Mouse (Mus musculus) left cerebral cortex, adult 6 months (tissue): ENCODE data around the gene Prl7b1. TPM values are rescaled to one million over a fixed set of nuclear protein-coding genes. Genes with fewer than 3 reads are reported as not detected.

Experiments
- long read RNA-seq, 2 experiments: library from polyadenylated mRNA; unstranded; transcript quantifications; one replicate each; pipeline ENCODE4 v2.0.0; 2019 to 2020
- polyA plus RNA-seq: library from polyadenylated mRNA; unstranded; fragments of <200 nt; fragmentation: Nextera tagmentation; gene quantifications from 2 replicates; pipeline ENCODE4 v1.2.3, GENCODE M21; 2021

Gene Prl7b1
- not detected in 2 replicates for polyA plus RNA-seq
- long read RNA-seq, experiment 1 = 0 reads
- long read RNA-seq, experiment 2 = 0 reads

GRCm38 (mm10) chr13:27610482-27610881, at the start of gene Prl7b1:
Gene Prl7b1 (minus strand): TSS chr13:27610582.

DNA sequence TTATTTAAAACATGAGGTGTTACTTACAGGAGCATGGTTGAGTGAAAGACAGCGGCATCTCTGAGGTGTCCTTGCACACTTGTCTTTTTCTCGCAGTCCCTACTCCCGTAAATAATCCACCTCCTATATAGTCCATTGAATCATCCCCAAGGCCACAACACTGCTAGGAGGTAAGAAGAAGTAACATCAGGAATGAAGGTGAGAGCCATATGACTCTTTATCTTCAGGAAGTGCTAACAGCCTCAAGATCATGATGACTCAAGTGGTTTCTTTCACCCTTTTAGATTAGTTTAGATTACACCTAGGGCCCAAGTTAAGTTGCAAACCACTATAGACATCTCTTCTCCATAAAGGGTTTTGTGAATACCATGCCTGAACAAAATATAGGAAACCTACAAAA, 32.0 kb upstream of the Prl7b1 start, which contains the start of gene Prl7a1:
TSS of gene Prl7a1 (minus strand) at position 101 of the 400 bp plus-strand sequence.

GRCm38 (mm10) chr13:27582071-27582470, 28.3 kb downstream of the Prl7b1 start, which contains the start of gene Prl8a1:
Gene Prl8a1 (minus strand): TSS chr13:27582171.

GRCm38 (mm10) chr13:27564506-27564905, 45.9 kb downstream of the Prl7b1 start, which contains the start of gene Prl8a9:
Gene Prl8a9 (minus strand): TSS chr13:27564606.

Other genes starting within 250 kb of the Prl7b1 start
- not detected in 2 replicates for gene Prl2b1, start 219.7 kb downstream of the Prl7b1 start, polyA plus RNA-seq
- gene Prl8a6, start 171.9 kb downstream of the Prl7b1 start, polyA plus RNA-seq = not detected in 2 replicates
- not detected in 2 replicates for gene Prl8a8, start 97.4 kb downstream of the Prl7b1 start, polyA plus RNA-seq
- not detected in 2 replicates for gene Prl8a9, start 46.0 kb downstream of the Prl7b1 start, polyA plus RNA-seq
- not detected in 2 replicates for gene Prl8a1, start 28.4 kb downstream of the Prl7b1 start, polyA plus RNA-seq
- not detected in 2 replicates for gene Prl7a1, start 31.9 kb upstream of the Prl7b1 start, polyA plus RNA-seq
- not detected in 2 replicates for gene Prl7a2, start 57.5 kb upstream of the Prl7b1 start, polyA plus RNA-seq
- not detected in 2 replicates for gene Prl7d1, start 106.2 kb upstream of the Prl7b1 start, polyA plus RNA-seq
- gene Prl7c1, start 170.2 kb upstream of the Prl7b1 start, polyA plus RNA-seq = not detected in 2 replicates
- gene Prl2a1, start 191.1 kb upstream of the Prl7b1 start, polyA plus RNA-seq = not detected in 2 replicates
- gene Prl2c1, start 238.8 kb upstream of the Prl7b1 start, polyA plus RNA-seq = not detected in 2 replicates